Mouse (Mus musculus): ENCODE results near the gene Rhd. TPM values are rescaled to one million over a fixed set of nuclear protein-coding genes. Genes with fewer than 3 reads are reported as not detected.
"Not testable (repeated sequence)": the region's sequence is repeated elsewhere in the genome, so short reads cannot be mapped to it uniquely, and the experiment has no call there.

The Rhd gene
- total RNA-seq (2021), result not detected
- long read RNA-seq, experiment 1, result 0 reads
- long read RNA-seq, experiment 2, partial matches to known transcripts, result 0 of 1 reads
- long read RNA-seq, experiment 2, other reads (novel, unspliced or antisense), result 1 of 1 reads

DNA sequence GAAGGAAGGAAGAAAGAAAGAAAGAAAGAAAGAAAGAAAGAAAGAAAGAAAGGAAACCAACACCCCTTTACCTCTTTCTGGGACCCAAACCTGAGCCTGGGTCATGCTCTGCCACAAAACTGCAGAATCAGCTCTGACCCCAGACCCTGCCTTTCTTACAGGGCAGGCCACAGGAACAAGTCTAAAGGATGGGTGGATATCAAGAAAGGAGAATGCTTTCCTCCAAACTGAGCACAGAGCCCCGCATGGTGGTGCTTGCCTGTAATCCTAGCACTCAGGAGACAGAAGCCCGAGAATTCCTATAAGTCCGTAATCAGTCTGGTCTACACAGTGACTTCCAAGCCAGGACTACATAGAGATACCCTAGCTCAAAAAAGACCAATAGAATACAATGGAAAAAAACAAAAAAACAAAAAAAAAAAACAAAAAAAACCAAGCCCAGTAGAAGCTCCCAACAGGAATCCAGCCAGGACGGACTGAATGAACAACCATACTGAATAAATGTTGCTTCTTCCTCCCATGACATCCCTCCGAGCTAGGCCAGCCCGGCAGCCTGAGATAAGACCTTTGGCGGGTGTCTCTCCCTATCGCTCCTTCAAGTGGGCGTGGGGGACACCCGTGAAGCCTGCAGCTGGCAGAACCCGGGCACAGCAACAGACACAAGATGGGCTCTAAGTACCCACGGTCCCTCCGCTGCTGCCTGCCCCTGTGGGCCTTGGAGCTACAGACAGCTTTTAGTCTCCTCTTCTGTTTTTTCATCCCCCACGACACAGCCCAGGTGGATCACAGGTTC is at the start of gene Rhd:
Rhd (plus strand) TSS at position 600 of the 793 bp plus-strand sequence.
- Histone ChIP-seq H3K27ac (no peak within 1 kb of the TSS), H3K4me3 (no peak within 1 kb of the TSS)
- TF ChIP-seq CTCF (IDR thresholded peaks at IDR 0.05), result no peak
- no peak for DNase-seq (ENCODE audit: extremely low spot score in 1 of 2, low spot score in 2 of 2)
- intact Hi-C loops (cut with DNase I), result no loop called here

DNA sequence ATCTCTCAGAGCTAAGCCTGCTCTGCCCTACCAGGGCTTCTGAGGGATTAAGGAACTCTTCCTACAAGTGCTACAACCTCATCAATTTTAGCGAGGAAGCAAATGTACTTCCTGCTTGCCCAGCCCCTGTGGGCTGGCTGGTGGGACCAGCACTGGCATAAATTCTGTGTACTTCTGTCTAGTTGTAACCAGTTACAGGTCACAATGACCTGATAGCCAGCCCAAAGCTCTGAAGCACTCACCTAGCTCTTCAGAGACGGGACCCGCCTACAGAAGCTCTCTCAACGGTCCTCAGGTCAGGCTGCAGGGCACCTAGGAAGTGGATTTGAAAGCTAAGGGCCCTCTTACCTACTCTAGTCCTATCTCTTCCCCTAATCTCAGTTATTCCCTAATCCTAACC is 46.6 kb upstream of the Rhd start:
- Histone ChIP-seq H3K27ac (no peak overlapping the region), H3K4me3 (no peak overlapping the region)
- intact Hi-C loops (cut with DNase I), result no loop called here
- no peak for DNase-seq (ENCODE audit: extremely low spot score in 1 of 2, low spot score in 2 of 2)
- no peak for TF ChIP-seq CTCF (IDR thresholded peaks at IDR 0.05)

DNA sequence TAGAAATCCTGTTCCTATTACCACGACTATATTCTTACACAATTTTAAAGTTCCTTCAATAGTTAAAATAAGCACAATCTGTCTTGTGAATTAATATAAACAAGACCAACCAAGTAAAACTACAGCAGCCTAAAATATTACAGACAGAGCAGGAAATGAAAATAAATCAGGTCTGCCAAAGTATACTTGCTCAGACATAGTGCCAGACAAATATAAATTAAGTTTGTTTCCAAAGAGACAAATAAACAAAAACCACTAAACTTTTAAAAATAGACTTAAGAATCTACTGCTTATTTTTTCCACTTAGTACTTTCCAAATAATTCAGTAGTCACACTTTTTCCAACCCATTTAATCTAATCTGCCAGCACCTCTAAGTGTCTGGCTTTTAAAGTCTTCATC is 43.3 kb upstream of the Rhd start:
- intact Hi-C loops (cut with DNase I), result no loop called here
- no peak for TF ChIP-seq CTCF (IDR thresholded peaks at IDR 0.05)
- H3K4me3 ChIP-seq, result no peak overlapping the region
- DNase-seq (ENCODE audit: extremely low spot score in 1 of 2, low spot score in 2 of 2), result no peak
- H3K27ac ChIP-seq, result no peak overlapping the region

DNA sequence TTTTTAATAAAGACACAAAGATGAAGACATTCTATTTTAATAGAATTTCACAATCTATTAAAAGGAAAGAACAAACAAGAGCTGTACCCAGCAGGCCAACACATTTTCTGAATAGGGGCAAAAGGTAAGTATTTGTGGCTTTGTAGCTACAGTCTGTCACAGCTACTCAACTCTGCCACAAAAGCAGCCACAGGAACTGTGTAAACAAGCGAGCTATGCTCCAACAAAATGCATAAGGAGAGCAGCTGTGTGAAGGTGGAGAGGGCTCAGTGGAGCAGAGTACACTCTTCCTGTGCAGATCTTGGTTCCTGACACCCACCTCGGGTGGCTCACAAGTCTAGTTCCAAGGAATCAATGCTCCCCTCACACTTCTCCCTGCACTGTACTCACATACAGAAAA is 40.8 kb upstream of the Rhd start:
- no peak overlapping the region for H3K27ac ChIP-seq
- no peak overlapping the region for H3K4me3 ChIP-seq
- no peak for DNase-seq (ENCODE audit: extremely low spot score in 1 of 2, low spot score in 2 of 2)
- intact Hi-C loops (cut with DNase I), result no loop called here
- no peak for TF ChIP-seq CTCF (IDR thresholded peaks at IDR 0.05)

DNA sequence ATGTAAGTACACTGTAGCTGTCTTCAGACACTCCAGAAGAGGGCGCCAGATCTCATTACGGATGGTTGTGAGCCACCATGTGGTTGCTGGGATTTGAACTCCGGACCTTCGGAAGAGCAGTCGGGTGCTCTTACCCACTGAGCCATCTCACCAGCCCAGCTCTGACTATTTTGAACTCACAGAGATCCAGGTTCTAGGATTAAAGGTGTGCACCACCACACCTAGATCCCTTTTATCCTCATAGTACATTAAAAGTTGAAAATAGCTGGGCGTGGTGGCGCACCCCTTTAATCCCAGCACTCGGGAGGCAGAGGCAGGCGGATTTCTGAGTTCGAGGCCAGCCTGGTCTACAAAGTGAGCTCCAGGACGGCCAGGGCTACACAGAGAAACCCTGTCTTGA is 38.5 kb upstream of the Rhd start:
- DNase-seq (ENCODE audit: extremely low spot score in 1 of 2, low spot score in 2 of 2); H3K27ac ChIP-seq; intact Hi-C loops (cut with DNase I); H3K4me3 ChIP-seq: not testable (repeated sequence)

DNA sequence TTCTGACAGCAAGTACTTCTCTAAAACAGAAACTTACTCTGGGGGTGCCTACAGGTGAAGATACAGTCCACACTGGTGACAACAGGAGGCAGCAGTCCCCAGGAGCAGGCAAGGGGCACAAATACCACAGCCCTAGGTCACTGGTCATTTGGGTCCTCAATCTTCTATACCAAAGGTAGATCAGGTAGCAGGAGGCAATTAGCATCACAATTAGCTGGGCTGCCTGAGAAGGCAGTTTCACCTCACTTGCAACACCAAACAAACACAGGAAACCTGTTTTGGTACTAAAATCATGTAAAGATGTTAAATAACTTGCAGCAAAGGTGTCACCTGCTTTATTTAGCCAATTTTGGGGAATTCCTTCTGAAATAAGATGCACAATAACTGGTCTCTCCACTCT is 38.0 kb upstream of the Rhd start:
- Histone ChIP-seq H3K27ac (no peak overlapping the region), H3K4me3 (no peak overlapping the region)
- intact Hi-C loops (cut with DNase I), result no loop called here
- no peak for TF ChIP-seq CTCF (IDR thresholded peaks at IDR 0.05)
- no peak for DNase-seq (ENCODE audit: extremely low spot score in 1 of 2, low spot score in 2 of 2)

DNA sequence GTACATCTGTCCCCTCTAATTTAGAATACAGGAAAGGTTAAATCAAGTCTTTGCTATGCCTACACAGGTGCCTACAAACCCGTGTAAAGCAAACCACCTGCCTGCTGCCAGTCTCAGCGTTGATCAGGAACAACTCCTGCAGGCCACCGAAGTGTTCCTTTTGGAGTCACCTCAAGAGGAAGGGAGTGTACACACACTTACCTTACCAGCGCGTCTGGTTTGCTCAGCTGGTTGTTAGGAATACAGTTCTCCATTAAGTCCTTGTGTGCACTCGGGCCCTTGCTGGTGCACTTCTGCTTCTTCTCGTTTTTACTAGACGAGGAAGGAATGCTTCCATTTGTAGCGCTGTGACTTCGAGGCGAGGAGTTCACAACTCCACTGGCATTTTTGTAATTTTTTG is 36.5 kb upstream of the Rhd start:
- DNase-seq (ENCODE audit: extremely low spot score in 1 of 2, low spot score in 2 of 2), result no peak
- intact Hi-C loops (cut with DNase I), result no loop called here
- Histone ChIP-seq H3K27ac (no peak overlapping the region), H3K4me3 (no peak overlapping the region)
- TF ChIP-seq CTCF (IDR thresholded peaks at IDR 0.05), result no peak

DNA sequence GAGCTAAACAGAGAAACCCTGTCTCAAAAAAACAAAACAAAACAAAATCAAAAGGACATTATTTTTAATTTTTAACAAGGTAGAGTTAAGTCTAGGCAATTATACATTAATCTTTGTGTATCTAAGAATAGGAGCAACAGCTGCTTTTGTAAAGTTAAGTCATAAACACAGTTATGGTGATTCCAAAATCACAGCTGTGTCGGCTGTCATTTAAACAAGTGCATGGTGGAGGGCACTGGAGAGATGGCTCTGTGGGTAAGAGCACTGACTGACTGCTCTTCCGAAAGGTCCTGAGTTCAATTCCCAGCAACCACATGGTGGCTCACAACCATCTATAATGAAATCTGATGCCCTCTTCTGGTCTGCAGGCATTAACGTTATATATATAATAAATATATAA is 32.4 kb upstream of the Rhd start:
- intact Hi-C loops (cut with DNase I), result no loop called here
- Histone ChIP-seq H3K27ac (no peak overlapping the region), H3K4me3 (no peak overlapping the region)
- DNase-seq (ENCODE audit: extremely low spot score in 1 of 2, low spot score in 2 of 2), result no peak
- no peak for TF ChIP-seq CTCF (IDR thresholded peaks at IDR 0.05)

DNA sequence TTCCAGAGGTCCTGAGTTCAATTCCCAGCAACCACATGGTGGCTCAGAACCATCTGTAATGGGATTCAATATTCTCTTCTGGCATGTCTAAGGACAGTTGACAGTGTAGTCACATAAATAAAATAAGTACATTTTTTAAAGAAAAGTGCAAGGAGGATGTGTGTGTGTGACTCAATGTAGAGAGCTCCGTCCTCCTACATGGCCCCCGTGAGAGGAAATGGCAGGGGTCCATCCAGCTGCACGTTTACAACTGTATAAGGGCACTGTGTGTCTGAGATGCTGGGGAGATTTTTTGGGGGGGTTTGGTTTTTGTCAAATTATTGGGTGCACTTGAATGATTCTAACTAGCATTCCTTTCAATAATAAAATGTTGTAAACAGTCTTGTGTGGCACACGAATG is 28.9 kb upstream of the Rhd start:
- H3K27ac ChIP-seq, result no peak overlapping the region
- no peak for TF ChIP-seq CTCF (IDR thresholded peaks at IDR 0.05)
- no peak for DNase-seq (ENCODE audit: extremely low spot score in 1 of 2, low spot score in 2 of 2)
- intact Hi-C loops (cut with DNase I), result no loop called here
- no peak overlapping the region for H3K4me3 ChIP-seq

DNA sequence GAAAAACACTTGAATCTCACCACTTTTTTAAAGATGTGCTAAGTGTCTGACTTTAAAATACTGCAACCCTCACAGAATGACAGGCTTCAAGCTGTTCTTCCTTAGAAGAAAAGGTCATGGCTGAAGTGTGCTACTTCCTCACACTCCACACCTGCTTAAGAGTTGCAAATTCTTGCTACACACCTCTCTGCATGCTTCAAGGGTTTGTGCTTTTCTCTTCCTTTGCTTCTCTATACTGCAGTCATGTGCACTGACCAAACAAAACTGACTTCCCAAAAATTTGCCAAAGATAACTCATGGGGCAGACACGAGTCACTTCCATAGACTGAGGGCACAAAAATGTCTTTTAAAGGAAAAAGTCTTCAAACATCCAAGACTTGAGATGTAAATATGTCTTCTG is 26.1 kb upstream of the Rhd start:
- DNase-seq (ENCODE audit: extremely low spot score in 1 of 2, low spot score in 2 of 2), result no peak
- no peak overlapping the region for H3K4me3 ChIP-seq
- H3K27ac ChIP-seq, result no peak overlapping the region
- intact Hi-C loops (cut with DNase I), result no loop called here
- no peak for TF ChIP-seq CTCF (IDR thresholded peaks at IDR 0.05)

DNA sequence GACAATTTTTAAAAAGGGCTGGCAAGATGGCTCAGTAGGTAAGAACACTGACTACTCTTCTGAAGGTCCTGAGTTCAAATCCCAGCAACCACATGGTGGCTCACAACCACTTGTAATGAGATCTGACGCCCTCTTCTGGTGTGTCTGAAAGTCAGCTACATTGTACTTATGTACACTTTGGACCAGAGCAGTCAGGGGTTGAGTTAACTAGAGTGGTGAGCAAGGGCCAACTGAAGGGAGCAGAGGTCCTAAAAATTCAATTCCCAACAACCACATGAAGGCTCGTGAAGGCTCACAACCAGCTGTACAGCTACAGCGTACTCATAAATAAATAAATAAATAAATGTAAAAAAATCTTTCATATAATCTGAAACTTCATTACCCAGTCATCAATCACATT is 25.6 kb upstream of the Rhd start:
- DNase-seq (ENCODE audit: extremely low spot score in 1 of 2, low spot score in 2 of 2); H3K4me3 ChIP-seq; H3K27ac ChIP-seq; intact Hi-C loops (cut with DNase I): not testable (repeated sequence)

DNA sequence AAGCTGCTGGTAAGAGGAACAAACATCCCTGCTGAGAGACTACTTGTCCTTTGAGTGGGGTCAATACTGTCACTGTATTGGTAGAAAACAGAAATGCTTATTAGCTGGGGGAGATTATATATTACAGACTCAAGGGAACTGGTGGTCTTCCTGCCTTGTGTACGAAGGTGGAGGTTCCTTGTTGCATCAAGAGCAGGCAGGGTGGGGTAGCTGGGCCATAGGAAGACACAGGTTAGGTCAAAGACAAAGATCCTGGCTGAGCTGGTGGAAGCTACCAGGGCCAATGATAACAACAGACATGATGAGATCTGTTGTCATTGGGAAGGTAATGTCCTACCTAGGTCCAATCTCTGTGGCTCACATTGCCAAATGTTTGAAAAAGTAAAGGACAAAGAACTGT is 24.1 kb upstream of the Rhd start:
- H3K4me3 ChIP-seq, result no peak overlapping the region
- DNase-seq (ENCODE audit: extremely low spot score in 1 of 2, low spot score in 2 of 2), result no peak
- TF ChIP-seq CTCF (IDR thresholded peaks at IDR 0.05), result no peak
- H3K27ac ChIP-seq, result no peak overlapping the region
- intact Hi-C loops (cut with DNase I), result no loop called here

DNA sequence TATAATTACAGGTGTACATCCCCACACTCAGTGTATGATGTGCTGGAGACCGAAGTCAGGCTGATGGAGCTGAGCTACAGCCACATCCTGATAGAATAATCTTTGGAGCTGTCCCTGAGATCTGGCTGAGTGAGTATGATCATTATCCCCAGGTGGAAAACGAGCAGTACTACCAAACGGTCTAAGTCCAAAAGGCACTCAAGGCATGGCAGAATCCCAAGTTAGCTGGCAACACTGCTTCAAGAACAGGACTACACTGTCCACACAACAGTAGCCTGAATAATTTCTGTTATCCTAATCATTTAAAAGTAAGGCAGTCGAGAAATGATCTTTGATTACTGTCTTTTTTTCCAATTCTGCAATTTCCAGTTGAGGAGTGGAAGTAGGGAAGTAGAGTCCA is 20.8 kb upstream of the Rhd start:
- Histone ChIP-seq H3K4me3 (no peak overlapping the region), H3K27ac (no peak overlapping the region)
- intact Hi-C loops (cut with DNase I), result no loop called here
- TF ChIP-seq CTCF (IDR thresholded peaks at IDR 0.05), result no peak
- DNase-seq (ENCODE audit: extremely low spot score in 1 of 2, low spot score in 2 of 2), result no peak

Measured in left cerebral cortex, adult 2 months (tissue).